Mouse (Mus musculus): ENCODE results near the gene Pcgf6.
"Not testable (repeated sequence)": the region's sequence is repeated elsewhere in the genome, so short reads cannot be mapped to it uniquely, and the experiment has no call there.

Gene Pcgf6

GRCm38 (mm10) chr19:47026513-47026912, 24.2 kb downstream of the Pcgf6 start:
- no peak for DNase-seq (ENCODE audit: low read depth)

GRCm38 (mm10) chr19:47024954-47025353, 25.8 kb downstream of the Pcgf6 start:
- no peak for DNase-seq (ENCODE audit: low read depth)

- DNase-seq (ENCODE audit: low read depth): no peak
These were observed 27.2 kb downstream of the Pcgf6 start for GRCm38 (mm10) chr19:47023546-47023945.

- no peak for DNase-seq (ENCODE audit: low read depth)
These were observed 28.0 kb downstream of the Pcgf6 start for GRCm38 (mm10) chr19:47022709-47023108.

DNA sequence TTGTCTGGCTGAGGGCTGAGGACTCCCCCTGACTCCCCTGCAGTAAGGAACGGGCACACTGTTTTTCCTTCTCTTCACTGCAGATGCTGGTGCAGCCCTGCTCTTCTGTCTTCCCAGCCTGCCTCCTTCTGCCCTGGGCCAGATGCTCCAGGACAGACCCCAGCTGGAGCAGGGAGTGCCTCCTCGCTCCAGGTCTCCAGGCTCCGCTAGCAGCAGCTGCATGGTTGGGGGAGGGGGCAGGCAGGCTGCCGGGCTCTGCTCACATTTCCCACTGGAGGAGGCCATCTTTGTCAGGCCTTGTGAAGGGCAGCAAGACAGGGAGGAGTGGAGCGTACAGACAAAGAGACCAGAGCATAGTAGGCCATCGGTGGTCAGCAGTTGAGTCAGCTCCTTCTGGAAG, 31.4 kb downstream of the Pcgf6 start:
- DNase-seq (ENCODE audit: low read depth): no peak

DNA sequence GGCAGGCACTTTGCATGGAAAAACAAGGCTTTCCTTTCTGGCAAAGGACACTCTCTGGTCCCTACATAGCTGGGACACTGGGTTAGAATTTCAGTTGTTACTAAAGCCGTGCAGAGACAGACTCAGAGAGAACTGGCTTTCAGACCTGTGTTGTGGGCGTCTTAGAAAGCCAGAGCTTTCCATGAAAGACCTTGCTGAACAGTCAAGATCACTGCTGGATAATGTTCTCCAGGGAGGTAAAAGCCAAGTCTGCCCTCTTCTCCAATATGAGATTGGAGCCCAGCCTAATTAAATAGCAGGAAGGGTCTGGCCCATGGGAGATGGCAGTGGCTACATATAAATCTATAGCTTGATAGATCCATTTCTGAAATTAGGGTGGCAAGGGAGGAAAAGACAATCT, 32.4 kb downstream of the Pcgf6 start:
- no peak for DNase-seq (ENCODE audit: low read depth)

GRCm38 (mm10) chr19:47017831-47018230, 32.9 kb downstream of the Pcgf6 start:
- DNase-seq (ENCODE audit: low read depth): no peak

DNA sequence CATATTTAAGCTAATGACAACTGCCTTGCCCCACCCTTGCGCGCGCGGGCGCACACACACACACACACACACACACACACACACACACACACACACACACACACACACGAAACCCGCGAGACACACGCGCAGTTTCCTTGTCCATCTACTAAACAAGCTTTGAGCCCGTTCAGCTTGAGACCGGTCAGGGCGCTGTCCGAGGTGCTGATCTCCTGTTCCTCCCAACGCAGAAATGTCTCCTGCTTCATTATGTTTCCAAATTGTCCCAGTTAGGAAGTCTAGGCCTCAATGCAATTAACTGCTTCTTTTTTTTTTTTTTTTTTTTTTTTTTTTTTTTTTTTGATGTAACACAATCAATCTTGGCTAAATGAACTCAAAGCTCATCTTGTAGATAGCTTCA, 34.2 kb downstream of the Pcgf6 start:
- DNase-seq (ENCODE audit: low read depth): peak; percentile 50

- DNase-seq (ENCODE audit: low read depth): no peak
These were observed 34.7 kb downstream of the Pcgf6 start for GRCm38 (mm10) chr19:47015965-47016364.

- DNase-seq (ENCODE audit: low read depth): no peak
These were observed 35.3 kb downstream of the Pcgf6 start for GRCm38 (mm10) chr19:47015396-47015795.

DNA sequence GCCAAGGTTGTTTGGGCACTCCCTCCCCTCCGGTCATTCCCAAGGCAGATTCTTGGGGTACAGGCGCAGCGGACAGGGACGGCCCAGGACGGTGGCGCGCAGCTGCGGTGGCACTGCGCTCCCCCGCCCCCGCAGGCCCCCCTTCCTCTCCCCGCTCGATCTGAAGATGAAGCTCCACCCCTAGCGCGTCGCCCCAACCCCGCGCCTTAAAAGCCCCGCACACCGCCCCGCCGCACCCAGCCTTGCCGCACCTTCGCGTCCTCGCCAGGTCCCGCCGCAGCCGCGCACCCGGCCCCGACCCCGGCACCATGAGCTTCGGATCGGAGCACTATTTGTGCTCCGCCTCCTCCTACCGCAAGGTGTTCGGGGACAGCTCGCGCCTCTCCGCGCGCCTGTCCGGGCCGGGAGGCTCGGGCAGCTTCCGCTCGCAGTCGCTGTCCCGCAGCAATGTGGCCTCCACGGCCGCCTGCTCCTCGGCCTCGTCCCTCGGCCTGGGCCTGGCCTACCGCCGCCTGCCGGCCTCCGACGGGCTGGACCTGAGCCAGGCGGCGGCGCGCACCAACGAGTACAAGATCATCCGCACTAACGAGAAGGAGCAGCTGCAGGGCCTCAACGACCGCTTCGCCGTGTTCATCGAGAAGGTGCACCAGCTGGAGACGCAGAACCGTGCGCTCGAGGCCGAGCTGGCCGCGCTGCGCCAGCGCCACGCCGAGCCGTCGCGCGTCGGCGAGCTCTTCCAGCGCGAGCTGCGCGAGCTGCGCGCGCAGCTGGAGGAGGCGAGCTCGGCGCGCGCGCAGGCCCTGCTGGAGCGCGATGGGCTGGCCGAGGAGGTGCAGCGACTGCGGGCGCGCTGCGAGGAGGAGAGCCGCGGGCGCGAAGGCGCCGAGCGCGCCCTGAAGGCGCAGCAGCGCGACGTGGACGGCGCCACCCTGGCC, 36.0 kb downstream of the Pcgf6 start, which contains the start of the genes Ina and Nt5c2:
Gene Ina (plus strand): TSS at position 252 of the 935 bp plus-strand sequence.
Gene Nt5c2 (minus strand): TSS at position 707 of the 935 bp plus-strand sequence.
- no peak for DNase-seq (ENCODE audit: low read depth)

DNA sequence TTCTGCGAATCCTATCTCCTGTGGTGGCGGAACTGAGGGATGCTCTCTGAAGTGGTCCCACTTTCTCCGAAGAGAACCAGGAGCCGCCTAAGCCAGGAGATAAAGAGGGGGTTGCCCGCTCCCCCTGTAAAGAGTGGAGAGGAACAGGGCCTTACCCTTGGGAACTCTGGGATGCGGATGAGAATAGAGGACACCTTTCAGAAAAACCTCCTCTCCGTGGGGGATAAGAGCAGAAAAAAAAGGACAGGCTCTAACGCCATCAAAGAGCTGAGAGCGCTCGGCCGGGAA, 36.6 kb downstream of the Pcgf6 start:
- DNase-seq (ENCODE audit: low read depth): no peak

DNA sequence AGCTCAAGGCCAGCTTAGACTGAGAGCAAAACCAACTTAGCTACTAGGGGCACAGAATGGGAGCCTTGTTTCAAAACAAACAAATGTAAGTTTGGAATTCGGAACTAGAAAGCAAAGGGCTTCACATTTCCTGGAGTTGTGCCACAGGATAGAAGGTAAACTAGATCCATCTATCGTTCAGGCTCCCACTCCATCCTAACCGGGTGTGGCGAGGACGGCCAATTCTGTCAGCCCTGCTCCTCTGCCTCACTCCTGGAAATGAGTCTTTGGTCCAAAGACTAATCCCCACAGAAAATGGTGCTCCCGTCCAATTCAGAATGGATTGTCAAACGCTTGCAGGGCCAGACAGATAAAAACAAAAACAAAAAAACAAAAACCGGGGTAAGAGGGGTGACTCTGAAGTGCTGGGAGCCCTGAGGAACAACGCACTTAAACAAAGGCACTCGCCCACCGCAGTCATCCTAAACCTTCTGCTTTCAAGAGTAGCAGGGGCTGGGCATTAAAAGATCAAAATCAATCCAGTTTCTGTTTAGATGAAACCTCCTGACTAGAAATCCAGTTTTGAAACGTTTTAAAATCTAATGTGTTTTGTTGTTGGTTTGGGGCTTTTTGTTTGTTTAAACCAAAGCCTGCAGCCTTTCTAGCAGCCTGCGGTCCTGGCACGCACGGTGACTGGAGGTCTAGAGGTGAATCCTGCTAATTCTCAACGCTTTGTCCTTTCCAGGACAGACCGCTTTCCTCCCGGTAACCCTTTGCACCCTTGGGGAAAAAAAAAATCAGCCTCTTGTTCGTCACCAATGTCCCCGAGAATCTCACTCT, 37.2 kb downstream of the Pcgf6 start:
- DNase-seq (ENCODE audit: low read depth): no peak

DNA sequence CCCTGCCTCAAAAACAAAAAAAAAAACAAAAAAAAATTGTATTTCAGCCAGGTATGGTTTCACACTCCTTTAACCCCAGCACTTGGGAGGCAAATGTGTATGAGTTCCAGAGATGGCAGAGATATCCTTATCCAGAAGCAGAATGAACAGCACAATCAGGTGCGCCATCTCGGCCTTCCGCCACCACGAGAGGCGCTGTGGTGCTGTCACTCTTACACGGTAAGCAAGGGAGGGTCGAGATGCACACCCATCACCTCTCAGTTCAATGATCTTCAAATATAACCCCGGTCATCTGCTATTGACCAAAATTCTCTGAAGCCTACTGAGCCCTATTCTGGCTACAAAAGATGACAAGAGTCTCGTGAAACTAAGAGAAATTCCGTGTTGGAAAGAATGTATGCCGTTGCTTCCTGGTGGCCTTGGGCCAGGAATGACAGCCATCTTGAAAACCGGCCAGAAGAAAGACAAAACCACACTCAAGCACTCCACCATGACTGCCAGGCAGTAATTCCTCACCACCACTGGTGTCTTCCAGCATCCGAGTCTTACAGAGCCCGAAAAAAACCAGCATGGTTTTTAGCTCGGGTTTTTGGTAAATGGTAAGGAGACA, 38.1 kb downstream of the Pcgf6 start:
- DNase-seq (ENCODE audit: low read depth): no peak

DNA sequence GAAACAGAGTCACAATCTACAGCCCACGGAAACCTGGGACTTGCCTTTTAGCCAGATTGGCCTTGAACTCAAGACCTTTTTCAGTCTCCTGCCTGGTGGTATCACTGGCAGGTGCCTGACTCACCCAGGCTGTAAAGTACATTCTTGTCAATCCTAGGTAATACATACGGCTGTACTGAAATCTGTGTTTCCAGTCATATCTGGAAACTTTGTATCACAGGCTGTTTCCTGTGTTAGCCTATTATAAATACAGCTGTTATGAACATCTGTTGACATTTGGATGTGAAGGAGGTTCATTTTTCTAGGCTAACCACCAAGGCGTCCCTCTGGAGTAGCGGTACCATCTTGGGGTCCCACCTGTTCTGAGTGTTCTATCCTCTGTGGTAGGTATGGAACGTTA, 40.8 kb downstream of the Pcgf6 start:
- no peak for DNase-seq (ENCODE audit: low read depth)

DNA sequence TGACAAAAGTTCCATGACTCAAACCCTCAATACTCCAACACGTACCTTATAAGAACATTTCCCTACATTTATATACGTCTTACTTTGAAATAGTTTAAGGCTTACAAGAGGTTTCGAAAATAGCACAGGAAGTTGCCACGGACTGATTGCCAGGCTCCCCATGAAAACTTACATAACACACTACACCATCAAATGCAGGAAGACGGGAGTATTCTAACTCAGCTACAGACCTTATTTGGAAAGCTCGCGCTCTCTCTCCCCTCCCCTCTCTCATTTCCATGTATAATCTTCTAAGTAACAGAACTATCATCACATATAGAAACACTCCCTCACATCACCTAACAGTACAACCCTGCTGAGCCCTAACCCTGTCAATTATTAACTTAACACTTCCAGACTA, 41.3 kb downstream of the Pcgf6 start:
- DNase-seq (ENCODE audit: low read depth): no peak

- DNase-seq (ENCODE audit: low read depth): no peak
These were observed 44.4 kb downstream of the Pcgf6 start for GRCm38 (mm10) chr19:47006321-47006720.

GRCm38 (mm10) chr19:47005873-47006272, 44.8 kb downstream of the Pcgf6 start:
- DNase-seq (ENCODE audit: low read depth): no peak

DNA sequence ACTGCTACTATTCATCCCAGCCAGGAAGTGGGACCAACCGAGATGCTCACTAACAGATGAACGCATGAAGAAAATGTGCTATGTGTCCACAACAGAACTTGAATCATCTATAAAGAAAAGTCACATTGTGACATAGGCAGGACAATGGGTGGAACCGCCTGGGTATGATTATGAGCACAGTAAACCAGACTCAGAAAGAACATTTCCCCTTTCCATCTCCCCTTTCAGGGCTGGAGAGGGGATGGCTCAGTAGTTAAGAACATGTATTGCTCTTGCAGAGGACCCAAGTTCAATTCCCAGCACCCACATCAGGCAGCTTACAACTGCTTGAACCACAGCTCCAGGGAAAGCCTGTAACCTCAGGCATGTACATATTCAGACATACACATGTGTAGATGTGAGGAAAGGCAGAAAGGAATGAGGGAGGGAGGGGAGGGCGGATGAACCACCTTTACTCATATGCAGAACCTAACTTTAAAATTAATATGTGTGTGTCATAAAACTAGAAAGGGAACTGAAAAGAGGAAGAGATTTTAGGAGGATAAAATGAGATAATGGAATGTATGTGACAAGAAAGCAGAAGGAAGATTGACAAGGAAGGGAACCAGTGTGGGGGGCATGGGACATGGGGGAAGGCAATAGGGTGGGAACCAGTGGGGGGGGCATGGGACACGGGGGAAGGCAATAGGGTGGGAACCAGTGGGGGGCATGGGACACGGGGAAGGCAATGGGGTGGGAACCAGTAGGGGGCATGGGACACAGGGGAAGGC, 46.8 kb downstream of the Pcgf6 start:
- no peak for DNase-seq (ENCODE audit: low read depth)

GRCm38 (mm10) chr19:47000357-47000756, 50.3 kb downstream of the Pcgf6 start:
- not testable (repeated sequence) for DNase-seq (ENCODE audit: low read depth)

DNA sequence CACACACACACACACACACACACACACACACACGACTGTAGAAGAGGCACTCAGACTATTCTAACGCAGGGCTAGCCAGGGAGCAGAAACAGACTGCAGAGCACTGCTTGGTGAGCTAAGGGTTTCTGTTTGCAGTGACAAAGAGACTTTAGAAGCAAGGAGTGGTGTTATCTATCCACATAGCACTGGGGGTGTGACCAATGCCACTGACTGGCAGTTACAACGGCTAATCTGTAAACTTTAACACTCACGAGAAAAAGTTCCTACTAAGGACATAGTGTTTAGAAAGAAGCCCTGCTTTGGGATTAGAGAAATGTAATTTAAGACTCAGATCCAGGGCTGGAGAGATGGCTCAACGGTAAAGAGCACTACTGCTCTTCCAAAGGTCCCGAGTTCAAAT, 51.0 kb downstream of the Pcgf6 start:
- no peak for DNase-seq (ENCODE audit: low read depth)

GRCm38 (mm10) chr19:46998953-46999352, 51.8 kb downstream of the Pcgf6 start:
- DNase-seq (ENCODE audit: low read depth): no peak
